Mouse (Mus musculus) intestine, embryonic 15.5 days (tissue): ENCODE data around the gene Olig3. TPM values are rescaled to one million over a fixed set of nuclear protein-coding genes. Genes with fewer than 3 reads are reported as not detected.

Experiments used
- ATAC-seq: fragments of 200-750 bp; cut with Nextera tagmentation; 2 replicates; pipeline ENCODE4 v1.8.0; 2017; ENCODE audit warnings: moderate TSS enrichment, moderate library complexity
- H3K27ac ChIP-seq: fragments of 300-500 bp; sonication (generic); 2 replicates; pipeline ENCODE4 v1.5.1; 2015; ENCODE audit warnings: mild to moderate bottlenecking, inconsistent platforms
- H3K27me3 ChIP-seq: fragments of 300-500 bp; sonication (generic); replicated peaks from 2 replicates; pipeline ENCODE4 v1.6.1; 2015; ENCODE audit warnings: inconsistent platforms
- H3K36me3 ChIP-seq: fragments of 300-500 bp; sonication (generic); 2 replicates; pipeline ENCODE4 v1.6.1; 2015; ENCODE audit warnings: inconsistent platforms
- H3K4me1 ChIP-seq: fragments of 300-500 bp; sonication (generic); replicated peaks from 2 replicates; pipeline ENCODE4 v1.6.1; 2015; ENCODE audit warnings: inconsistent platforms
- H3K4me2 ChIP-seq: fragments of 300-500 bp; sonication (generic); replicated peaks from 2 replicates; pipeline ENCODE4 v1.6.1; 2015; ENCODE audit warnings: mild to moderate bottlenecking, inconsistent platforms
- H3K4me3 ChIP-seq: fragments of 300-500 bp; sonication (generic); replicated peaks from 2 replicates; pipeline ENCODE4 v1.5.1; 2015; ENCODE audit warnings: inconsistent platforms
- H3K9ac ChIP-seq: fragments of 300-500 bp; sonication (generic); 2 replicates; pipeline ENCODE4 v1.6.1; 2015; ENCODE audit warnings: inconsistent platforms
- H3K9me3 ChIP-seq: fragments of 300-500 bp; sonication (generic); 2 replicates; pipeline ENCODE4 v1.6.1; 2016; ENCODE audit warnings: inconsistent platforms
- WGBS: fragments of 180-500 bp; shearing (Covaris S2); methylation state at CpG from one replicate; pipeline ENCODE4 v1.1.7; 2015; 5-methylcytosine and 5-hydroxymethylcytosine counted together
- polyA plus RNA-seq: library from polyadenylated mRNA; unstranded; fragments of >200 nt; fragmentation: Nextera tagmentation; extraction: Ambion mirVana; gene quantifications from 2 replicates; pipeline ENCODE4 v1.2.1, GENCODE M21; 2015

Gene Olig3
- polyA plus RNA-seq, 1 experiment from 2014 or later: not detected

DNA sequence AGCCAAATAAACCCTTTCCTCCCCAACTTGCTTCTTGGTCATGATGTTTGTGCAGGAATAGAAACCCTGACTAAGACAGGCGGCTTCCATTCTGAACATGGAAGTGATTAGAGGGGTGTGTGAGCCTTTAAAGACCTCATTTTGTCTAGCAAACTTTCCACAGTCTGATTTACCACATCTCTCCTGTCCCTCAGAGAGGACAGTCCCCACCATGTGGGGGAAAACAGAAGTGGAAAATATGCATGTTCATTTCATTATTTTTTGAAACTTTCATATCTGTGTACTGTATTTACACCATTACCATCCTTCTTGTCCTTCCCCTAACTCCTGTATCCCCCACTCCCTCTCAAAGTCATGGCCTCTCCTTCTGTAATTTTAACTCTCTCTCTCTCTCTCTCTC, 49.6 kb downstream of the Olig3 start:
- WGBS: 70% methylated on average over 1 of the region's 1 CpGs
- no peak for ATAC-seq
- Histone ChIP-seq H3K4me3 (no peak overlapping the region), H3K27ac (no peak overlapping the region), H3K36me3 (no peaks in the 10 kb centered on the region), H3K9ac (no peak overlapping the region), H3K9me3 (no peaks in the 10 kb centered on the region), H3K4me1 (no peaks in the 10 kb centered on the region), H3K4me2 (no peak overlapping the region), H3K27me3 (no peaks in the 10 kb centered on the region)

DNA sequence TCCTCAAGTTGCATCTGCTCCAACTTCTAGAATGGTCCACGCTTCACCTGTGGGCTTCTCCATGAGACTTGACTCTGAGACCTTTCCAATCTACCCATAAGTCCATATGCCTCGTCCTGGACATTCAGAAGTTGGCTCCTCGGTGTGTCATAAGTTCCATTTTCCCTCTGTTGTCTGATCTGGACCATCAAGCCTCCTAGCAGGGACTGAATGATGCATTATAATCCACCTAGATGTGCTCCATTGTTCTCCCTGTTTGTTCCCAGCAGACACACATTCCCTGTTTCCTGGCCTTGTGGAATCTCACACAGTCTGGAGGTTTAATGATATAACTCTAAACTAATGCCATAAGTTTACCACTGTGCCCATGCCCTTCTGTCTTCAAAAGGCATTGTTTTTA, 50.8 kb downstream of the Olig3 start:
- H3K4me1 ChIP-seq: no peaks in the 10 kb centered on the region
- H3K27ac ChIP-seq: no peak overlapping the region

More for the DNA sequence above, 50.8 kb downstream of the Olig3 start:
- Histone ChIP-seq H3K9ac (no peak overlapping the region), H3K4me3 (no peak overlapping the region), H3K36me3 (no peaks in the 10 kb centered on the region), H3K27me3 (no peaks in the 10 kb centered on the region), H3K9me3 (no peaks in the 10 kb centered on the region), H3K4me2 (no peak overlapping the region)
- no peak for ATAC-seq
- WGBS: 85% methylated on average over 3 of the region's 3 CpGs

Other genes starting within 250 kb of the Olig3 start
- gene Ifngr1, start 235.4 kb downstream of the Olig3 start, polyA plus RNA-seq: 92.1 and 95.8 TPM in 2 replicates